Mouse (Mus musculus) midbrain, embryonic 13.5 days (tissue): ENCODE results near the gene Ube2m. TPM values are rescaled to one million over a fixed set of nuclear protein-coding genes. Genes with fewer than 3 reads are reported as not detected.

Experiments used
- ATAC-seq: fragments of 200-750 bp; cut with Nextera tagmentation; 2 replicates; pipeline ENCODE4 v1.8.0; 2017; ENCODE audit warnings: mild to moderate bottlenecking, moderate TSS enrichment, moderate library complexity
- H3K27ac ChIP-seq: fragments of 300-500 bp; sonication (generic); 2 replicates; pipeline ENCODE4 v1.5.1; 2015; ENCODE audit warnings: inconsistent platforms, mild to moderate bottlenecking, moderate library complexity
- H3K27me3 ChIP-seq: fragments of 300-500 bp; sonication (generic); 2 replicates; pipeline ENCODE4 v1.6.1; 2015; ENCODE audit warnings: mild to moderate bottlenecking, inconsistent platforms
- H3K36me3 ChIP-seq: fragments of 300-500 bp; sonication (generic); 2 replicates; pipeline ENCODE4 v1.6.1; 2015; ENCODE audit warnings: mild to moderate bottlenecking, inconsistent platforms
- H3K4me1 ChIP-seq: fragments of 300-500 bp; sonication (generic); replicated peaks from 2 replicates; pipeline ENCODE4 v1.6.1; 2015; ENCODE audit warnings: inconsistent platforms
- H3K4me2 ChIP-seq: fragments of 300-500 bp; sonication (generic); replicated peaks from 2 replicates; pipeline ENCODE4 v1.6.1; 2015; ENCODE audit warnings: moderate library complexity, mild to moderate bottlenecking, inconsistent platforms
- H3K4me3 ChIP-seq: fragments of 300-500 bp; sonication (generic); replicated peaks from 2 replicates; pipeline ENCODE4 v1.5.1; 2015; ENCODE audit warnings: mild to moderate bottlenecking, inconsistent platforms
- H3K9ac ChIP-seq: fragments of 300-500 bp; sonication (generic); replicated peaks from 2 replicates; pipeline ENCODE4 v1.6.1; 2015; ENCODE audit warnings: mild to moderate bottlenecking, inconsistent platforms
- H3K9me3 ChIP-seq: fragments of 300-500 bp; sonication (generic); 2 replicates; pipeline ENCODE4 v1.6.1; 2016; ENCODE audit warnings: mild to moderate bottlenecking, inconsistent platforms
- WGBS: fragments of 180-500 bp; shearing (Covaris S2); methylation state at CpG from one replicate; pipeline ENCODE4 v1.1.7; 2015; 5-methylcytosine and 5-hydroxymethylcytosine counted together
- polyA plus RNA-seq: library from polyadenylated mRNA; unstranded; fragments of >200 nt; fragmentation: Nextera tagmentation; extraction: Ambion mirVana; gene quantifications from 2 replicates; pipeline ENCODE4 v1.2.1, GENCODE M21; 2015

Ube2m gene
- polyA plus RNA-seq, 1 experiment from 2014 or later, result 91.6 TPM

- Histone ChIP-seq H3K36me3 (peaks cover 27% of the 10 kb centered on the region), H3K4me3 (peak within 1 kb of the TSS; percentile 70), H3K9me3 (no peaks in the 10 kb centered on the region), H3K27me3 (peaks cover 4% of the 10 kb centered on the region; the same call in 1 of the 2 replicates), H3K9ac (peak within 1 kb of the TSS; percentile 86), H3K27ac (peak within 1 kb of the TSS; percentile 93), H3K4me2 (peak within 1 kb of the TSS; percentile 81), H3K4me1 (peaks cover 29% of the 10 kb centered on the region)
- ATAC-seq, result no peak
- WGBS, result 15% methylated on average over 26 of the region's 26 CpGs
Measured at GRCm38 (mm10) chr7:13010005-13010908, 27.8 kb downstream of the Ube2m start, which contains the start of gene Zbtb45. Gene Zbtb45, minus strand, starts transcription at chr7:13010034.

DNA sequence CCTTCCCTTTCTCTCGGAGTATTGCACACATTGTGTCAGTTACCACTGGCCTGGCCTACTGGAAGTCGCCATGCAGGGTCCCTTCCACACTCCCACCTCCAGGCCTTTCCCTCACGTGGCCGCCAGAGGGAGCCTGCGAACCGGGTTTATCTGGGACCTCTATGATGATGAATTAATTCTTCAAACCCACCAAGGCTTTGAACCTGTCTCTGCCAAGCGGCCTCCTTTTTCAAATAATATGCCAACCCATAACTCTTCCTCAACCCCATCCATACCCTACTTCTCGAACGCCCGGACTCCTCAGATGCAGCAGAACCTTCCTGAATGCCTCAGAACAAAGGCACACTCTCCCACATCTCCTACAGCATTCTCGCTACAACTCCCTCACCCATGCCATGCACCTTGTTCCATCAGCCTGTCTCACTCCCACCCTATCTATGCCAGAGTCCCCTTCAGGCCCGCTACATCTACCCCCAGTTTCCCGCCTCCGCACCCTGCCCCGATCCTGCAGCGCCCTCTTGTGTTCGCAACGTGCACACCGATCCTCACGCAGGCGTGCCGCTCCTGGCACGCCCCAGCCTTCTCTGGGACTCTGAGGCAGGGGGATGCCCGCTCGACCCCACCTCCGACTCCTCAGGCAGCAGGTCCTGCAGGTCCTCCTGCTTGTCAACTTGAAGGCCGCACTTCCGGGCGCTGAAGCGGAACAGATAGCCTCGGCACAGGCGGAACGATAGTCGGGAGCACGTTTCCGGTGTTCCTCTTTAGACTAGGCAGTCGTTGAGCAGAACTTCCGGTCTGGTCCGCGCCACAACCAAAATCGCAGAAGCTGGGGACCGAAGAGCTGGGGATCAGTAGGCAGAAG is 28.7 kb downstream of the Ube2m start:
- H3K27me3 ChIP-seq, result peaks cover 4% of the 10 kb centered on the region; the same call in 1 of the 2 replicates
- peaks cover 34% of the 10 kb centered on the region for H3K36me3 ChIP-seq
- 0% methylated on average over 42 of the region's 42 CpGs for WGBS
- H3K4me1 ChIP-seq, result peaks cover 29% of the 10 kb centered on the region
- no peaks in the 10 kb centered on the region for H3K9me3 ChIP-seq
- H3K9ac ChIP-seq, result peak overlapping the region; percentile 86
- peak overlapping the region; percentile 70 for H3K4me3 ChIP-seq
- peak overlapping the region; percentile 93 for H3K27ac ChIP-seq
- H3K4me2 ChIP-seq, result peak overlapping the region; percentile 81
- ATAC-seq, result peak; percentile 92

DNA sequence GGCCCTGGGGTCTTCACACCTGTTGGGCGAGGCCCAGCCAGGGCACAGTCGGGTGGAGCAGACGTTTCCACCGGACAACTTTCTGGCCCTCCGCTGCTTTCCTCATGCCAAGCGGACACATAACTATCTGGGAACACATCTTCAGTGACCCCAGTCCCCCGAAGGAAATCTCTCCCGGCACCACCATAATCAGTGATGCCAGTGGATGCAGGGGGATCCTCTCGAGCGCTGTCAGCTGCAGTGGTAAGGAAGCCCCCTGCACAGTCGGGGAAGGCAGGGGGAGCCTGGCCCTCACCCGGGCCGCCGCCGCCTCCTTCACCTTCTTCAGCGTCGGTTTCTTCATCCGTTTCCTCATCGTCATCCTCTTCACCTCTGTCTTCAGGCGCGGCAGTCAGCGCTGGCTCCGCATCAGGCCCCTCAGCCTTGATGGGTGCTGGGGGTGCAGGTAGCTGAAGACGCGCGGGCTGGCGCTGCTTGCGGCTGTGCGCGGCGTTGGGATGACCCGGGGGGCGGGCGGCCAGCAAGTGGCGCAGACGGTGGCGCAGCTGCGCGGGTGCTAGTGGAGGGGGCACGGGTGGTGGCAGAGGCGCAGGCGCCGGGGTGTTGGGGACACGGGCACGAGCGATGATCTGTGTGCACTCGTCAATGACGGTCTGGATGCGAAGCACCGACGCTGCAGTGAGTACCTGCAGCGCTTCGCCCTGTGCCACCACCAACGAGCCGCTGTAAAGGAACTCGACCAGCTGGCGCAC is 30.6 kb downstream of the Ube2m start:
- Histone ChIP-seq H3K4me3 (no peak overlapping the region), H3K4me1 (peaks cover 29% of the 10 kb centered on the region), H3K27me3 (peaks cover 4% of the 10 kb centered on the region; the same call in 1 of the 2 replicates), H3K9ac (peak overlapping the region; percentile 86), H3K4me2 (peak overlapping the region; percentile 81), H3K9me3 (no peaks in the 10 kb centered on the region), H3K27ac (no peak overlapping the region), H3K36me3 (peaks cover 40% of the 10 kb centered on the region)
- WGBS, result 39% methylated on average over 57 of the region's 57 CpGs
- ATAC-seq, result no peak

- Histone ChIP-seq H3K4me3 (no peak overlapping the region), H3K4me2 (no peak overlapping the region), H3K4me1 (peaks cover 29% of the 10 kb centered on the region), H3K27me3 (peaks cover 4% of the 10 kb centered on the region; the same call in 1 of the 2 replicates), H3K27ac (no peak overlapping the region), H3K9ac (no peak overlapping the region), H3K9me3 (no peaks in the 10 kb centered on the region), H3K36me3 (peaks cover 40% of the 10 kb centered on the region)
- 83% methylated on average over 10 of the region's 10 CpGs for WGBS
- no peak for ATAC-seq
Measured at GRCm38 (mm10) chr7:13006531-13006930, 31.5 kb downstream of the Ube2m start.

DNA sequence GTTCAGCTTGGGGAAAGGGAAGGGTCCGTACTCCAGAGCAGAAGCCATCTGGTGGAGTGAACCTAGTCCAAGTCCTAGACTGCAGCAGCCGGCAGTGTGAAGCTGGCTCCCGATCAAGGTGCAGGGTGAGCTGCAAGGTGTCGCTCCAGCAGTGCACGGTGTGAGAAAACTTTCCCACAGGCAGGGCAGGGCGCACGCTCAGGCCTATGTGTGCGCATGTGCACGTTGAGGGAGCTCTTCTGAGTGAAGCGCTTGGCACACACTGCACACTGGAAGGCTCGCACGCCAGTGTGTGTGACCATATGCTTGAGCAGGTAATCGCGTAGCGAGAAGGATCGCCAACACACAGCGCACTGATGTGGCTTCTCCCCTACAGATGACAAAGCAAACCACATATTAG is 32.1 kb downstream of the Ube2m start:
- H3K4me2 ChIP-seq, result no peak overlapping the region
- H3K9ac ChIP-seq, result no peak overlapping the region
- WGBS, result 92% methylated on average over 17 of the region's 17 CpGs
- peaks cover 40% of the 10 kb centered on the region for H3K36me3 ChIP-seq
- H3K9me3 ChIP-seq, result no peaks in the 10 kb centered on the region
- H3K27me3 ChIP-seq, result peaks cover 4% of the 10 kb centered on the region; the same call in 1 of the 2 replicates
- no peak overlapping the region for H3K4me3 ChIP-seq
- no peak overlapping the region for H3K27ac ChIP-seq
- peaks cover 29% of the 10 kb centered on the region for H3K4me1 ChIP-seq
- no peak for ATAC-seq

- H3K4me3 ChIP-seq, result no peak overlapping the region
- no peaks in the 10 kb centered on the region for H3K9me3 ChIP-seq
- H3K4me1 ChIP-seq, result peaks cover 15% of the 10 kb centered on the region
- no peak for ATAC-seq
- no peak overlapping the region for H3K27ac ChIP-seq
- H3K36me3 ChIP-seq, result peaks cover 40% of the 10 kb centered on the region
- no peak overlapping the region for H3K4me2 ChIP-seq
- no peak overlapping the region for H3K9ac ChIP-seq
- 78% methylated on average over 5 of the region's 5 CpGs for WGBS
- peaks cover 4% of the 10 kb centered on the region; the same call in 1 of the 2 replicates for H3K27me3 ChIP-seq
Measured at GRCm38 (mm10) chr7:13003380-13003779, 34.7 kb downstream of the Ube2m start.

DNA sequence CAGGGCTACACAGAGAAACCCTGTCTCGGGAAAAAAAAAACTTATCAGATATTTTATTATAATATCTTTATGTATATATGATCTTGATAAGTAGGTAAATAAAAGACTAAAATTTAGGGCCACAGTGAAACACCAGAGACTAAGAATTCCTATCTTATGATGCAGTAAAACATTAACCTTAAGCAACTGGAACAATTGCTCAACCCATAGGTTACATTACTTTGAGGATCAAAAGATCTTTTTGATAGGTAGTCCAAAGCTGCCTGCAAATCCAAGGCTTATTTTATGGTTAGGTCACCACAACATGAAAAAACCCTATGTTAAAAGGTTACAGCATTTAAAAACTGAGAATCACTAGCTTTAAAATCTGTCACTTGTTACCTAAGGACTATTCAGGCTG is 36.5 kb downstream of the Ube2m start:
- 66% methylated on average over 1 of the region's 1 CpGs for WGBS

GRCm38 (mm10) chr7:12998851-12999250 is 39.2 kb downstream of the Ube2m start, which contains the start of gene Trim28:
Gene Trim28, plus strand, starts transcription at chr7:12999114.
- Histone ChIP-seq H3K36me3 (0 out of 2 replicates have a peak, but pooled peaks cover 1% of the 10 kb centered on the region), H3K4me3 (no peak within 1 kb of the TSS), H3K9me3 (no peaks in the 10 kb centered on the region), H3K27ac (no peak within 1 kb of the TSS), H3K27me3 (no peaks in the 10 kb centered on the region), H3K4me2 (no peak within 1 kb of the TSS), H3K4me1 (no peaks in the 10 kb centered on the region), H3K9ac (no peak within 1 kb of the TSS)
- ATAC-seq, result no peak
- WGBS, result 91% methylated on average over 3 of the region's 3 CpGs

More for the DNA sequence above, 36.5 kb downstream of the Ube2m start:
- no peak overlapping the region for H3K4me3 ChIP-seq
- H3K27ac ChIP-seq, result no peak overlapping the region
- H3K9me3 ChIP-seq, result no peaks in the 10 kb centered on the region
- H3K4me2 ChIP-seq, result no peak overlapping the region
- H3K4me1 ChIP-seq, result no peaks in the 10 kb centered on the region
- H3K27me3 ChIP-seq, result no peaks in the 10 kb centered on the region
- no peak overlapping the region for H3K9ac ChIP-seq
- ATAC-seq, result no peak
- peaks cover 25% of the 10 kb centered on the region for H3K36me3 ChIP-seq

- Histone ChIP-seq H3K4me1 (no peaks in the 10 kb centered on the region), H3K9ac (no peak within 1 kb of the TSS), H3K36me3 (no peaks in the 10 kb centered on the region), H3K27me3 (no peaks in the 10 kb centered on the region), H3K9me3 (no peaks in the 10 kb centered on the region), H3K27ac (no peak within 1 kb of the TSS), H3K4me2 (no peak within 1 kb of the TSS), H3K4me3 (no peak within 1 kb of the TSS)
- no peak for ATAC-seq
- 76% methylated on average over 5 of the region's 5 CpGs for WGBS
Measured at GRCm38 (mm10) chr7:12998053-12998452, 40.0 kb downstream of the Ube2m start, which contains the start of gene Slc27a5. Gene Slc27a5, minus strand, starts transcription at chr7:12998192.

- Histone ChIP-seq H3K4me2 (no peak overlapping the region), H3K9me3 (no peaks in the 10 kb centered on the region), H3K36me3 (no peaks in the 10 kb centered on the region), H3K4me1 (no peaks in the 10 kb centered on the region), H3K27ac (no peak overlapping the region), H3K9ac (no peak overlapping the region), H3K4me3 (no peak overlapping the region), H3K27me3 (no peaks in the 10 kb centered on the region)
- no peak for ATAC-seq
- 73% methylated on average over 5 of the region's 5 CpGs for WGBS
Measured at GRCm38 (mm10) chr7:12997230-12997629, 40.8 kb downstream of the Ube2m start.

DNA sequence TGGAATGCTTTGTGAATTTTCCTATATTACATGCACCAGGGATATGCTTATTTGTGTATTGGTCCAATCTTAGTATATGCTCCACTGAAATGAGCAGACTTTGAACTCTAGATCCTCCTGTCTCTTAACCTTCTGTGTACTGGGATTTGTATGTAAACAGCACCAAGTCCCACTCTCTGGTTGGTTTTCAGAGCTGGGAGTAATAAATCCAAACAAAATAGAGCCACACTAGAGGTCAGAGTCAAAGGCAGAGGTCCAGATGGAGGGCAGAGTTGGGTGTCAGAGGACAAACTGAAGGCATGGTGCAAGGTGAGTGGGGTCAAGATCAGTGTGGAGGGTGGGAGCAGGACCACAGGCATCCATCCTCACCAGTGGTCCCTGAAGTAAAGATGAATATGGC is 42.2 kb downstream of the Ube2m start:
- no peak overlapping the region for H3K4me3 ChIP-seq
- no peaks in the 10 kb centered on the region for H3K27me3 ChIP-seq
- no peak overlapping the region for H3K27ac ChIP-seq
- H3K9ac ChIP-seq, result no peak overlapping the region
- H3K36me3 ChIP-seq, result no peaks in the 10 kb centered on the region
- no peaks in the 10 kb centered on the region for H3K9me3 ChIP-seq
- ATAC-seq, result no peak
- H3K4me2 ChIP-seq, result no peak overlapping the region
- no peaks in the 10 kb centered on the region for H3K4me1 ChIP-seq
